Comparison of ENCODE assay signal across 22 mouse cellular contexts in genomic region chr4:102969599-102969998, GRCm38 (mm10). TPM values are rescaled to one million over a fixed set of nuclear protein-coding genes. Genes with fewer than 3 reads are reported as not detected.
"Had no signal": no experiment of that assay in that cellular context is flagged by ENCODE, and none has a peak within 500 bp of the region (broad histone marks: within the 10 kb centered on the region; RNA-seq: fewer than 3 reads in every experiment).

No protein-coding gene starts in this region.

- H3K27ac ChIP-seq: neural tube, embryonic 13.5 days; neural tube, embryonic 15.5 days; stomach, embryonic 15.5 days; stomach, postnatal 0 days had no signal

- H3K9ac ChIP-seq: neural tube, embryonic 13.5 days; neural tube, embryonic 15.5 days; stomach, embryonic 15.5 days had no signal

- DNase-seq: retina, postnatal 1 day; right cerebral cortex, adult 18-20 months; right cerebral cortex, postnatal 14 days; right cerebral cortex, postnatal 25 days; right cerebral cortex, postnatal 4 days; spleen, adult 18-20 months; thymus, adult 18-20 months; thymus, adult 2 months; thymus, postnatal 14 days; thymus, postnatal 25 days; thymus, postnatal 36 days; thymus, postnatal 4 days had no signal

- H3K4me2 ChIP-seq: neural tube, embryonic 13.5 days; neural tube, embryonic 15.5 days; stomach, embryonic 15.5 days had no signal

- H3K4me3 ChIP-seq: neural tube, embryonic 13.5 days; neural tube, embryonic 15.5 days; stomach, embryonic 15.5 days had no signal

- H3K27me3 ChIP-seq: neural tube, embryonic 13.5 days; neural tube, embryonic 15.5 days; stomach, embryonic 15.5 days had no signal

- H3K4me1 ChIP-seq: neural tube, embryonic 13.5 days; neural tube, embryonic 15.5 days; stomach, embryonic 15.5 days had no signal

- H3K36me3 ChIP-seq: stomach, embryonic 15.5 days had no signal

- H3K9me3 ChIP-seq: neural tube, embryonic 13.5 days; neural tube, embryonic 15.5 days; stomach, embryonic 15.5 days had no signal

RNA-seq across cellular contexts. Expression of gene Tctex1d1, which starts 8.8 kb away (rescaled TPM):
- total RNA-seq: neutrophil, adult 5-6 weeks had no signal
- polyA plus RNA-seq: small intestine, adult 2 months; spleen, adult 2 months had no signal

RNA-seq across cellular contexts. Expression of gene Insl5, which starts 57.0 kb away (rescaled TPM):
- total RNA-seq: neutrophil, adult 5-6 weeks had no signal
- polyA plus RNA-seq: small intestine, adult 2 months; spleen, adult 2 months; stomach, embryonic 14.5 days; stomach, embryonic 15.5 days; stomach, embryonic 16.5 days; stomach, postnatal 0 days; urinary bladder, adult 2 months had no signal
